Mouse (Mus musculus) CH12.LX (cell line): ENCODE results near the gene Ank3. TPM values are rescaled to one million over a fixed set of nuclear protein-coding genes. Genes with fewer than 3 reads are reported as not detected.

Experiments used
- DNase-seq: peaks from one replicate; pipeline ENCODE4 v3.0.0-alpha.2; 2013; ENCODE audit errors: extremely low read depth
- H3K27ac ChIP-seq: 2 replicates; pipeline ENCODE4 v1.5.1; 2012; ENCODE audit warnings: low read depth, mild to moderate bottlenecking, control low read depth, moderate library complexity; ENCODE audit not compliant: insufficient read depth
- H3K27me3 ChIP-seq: replicated peaks from 2 replicates; pipeline ENCODE3; 2012; ENCODE audit warnings: inconsistent platforms
- H3K36me3 ChIP-seq, 2 experiments: replicated peaks in 1 of 2; 2 replicates each; pipeline versions ENCODE3 to v1.6.1; 2012; ENCODE audit warnings: inconsistent platforms in 1 of 2, low read length in 1 of 2, mild to moderate bottlenecking in 1 of 2, mixed read lengths in 1 of 2, moderate library complexity in 1 of 2; ENCODE audit not compliant: control insufficient read depth in 1 of 2, insufficient read depth in 1 of 2
- H3K4me1 ChIP-seq, 2 experiments: 2 replicates each; pipeline ENCODE4 v1.6.1; 2012; ENCODE audit warnings: inconsistent platforms in 1 of 2, moderate library complexity in 1 of 2; ENCODE audit not compliant: insufficient read depth in 2 of 2, control insufficient read depth in 1 of 2
- H3K4me2 ChIP-seq: 2 replicates; pipeline ENCODE4 v1.6.1; 2012; ENCODE audit warnings: low read depth, mild to moderate bottlenecking, control low read depth; ENCODE audit not compliant: poor library complexity, insufficient read depth, severe bottlenecking
- H3K4me3 ChIP-seq, 3 experiments: fragments of 150-350 bp in 1 of 3; sonication (generic) in 1 of 3; replicated peaks in 1 of 3; 2 replicates each; pipeline versions ENCODE3 to v1.5.1; 2011 to 2012; ENCODE audit warnings: low read depth in 2 of 3, low read length in 2 of 3, mild to moderate bottlenecking in 2 of 3, moderate library complexity in 2 of 3, control low read depth in 1 of 3, improper control_type of control experiment in 1 of 3, inconsistent platforms in 1 of 3, mixed read lengths in 1 of 3; ENCODE audit not compliant: poor library complexity in 1 of 3
- H3K79me2 ChIP-seq: replicated peaks from 2 replicates; pipeline ENCODE4 v1.6.1; 2012; ENCODE audit warnings: mild to moderate bottlenecking, moderate library complexity; ENCODE audit not compliant: control insufficient read depth, poor library complexity, insufficient read depth, severe bottlenecking; ENCODE audit errors: extremely low read depth
- H3K9ac ChIP-seq: 2 replicates; pipeline ENCODE4 v1.6.1; 2012; ENCODE audit warnings: low read depth, mild to moderate bottlenecking, control low read depth, moderate library complexity; ENCODE audit not compliant: insufficient read depth
- H3K9me3 ChIP-seq: replicated peaks from 2 replicates; pipeline ENCODE3; 2012; ENCODE audit warnings: low read length, inconsistent platforms, mixed read lengths
- BHLHE40 ChIP-seq: IDR thresholded peaks from 2 replicates; pipeline ENCODE4 v1.6.1; 2011; ENCODE audit warnings: mild to moderate bottlenecking, low read depth, low read length, improper control_type of control experiment
- CHD2 ChIP-seq: IDR thresholded peaks from 2 replicates; pipeline ENCODE4 v1.6.1; 2011; ENCODE audit warnings: low read length, improper control_type of control experiment
- E2F4 ChIP-seq: IDR thresholded peaks from 2 replicates; pipeline ENCODE4 v1.6.1; 2011; ENCODE audit warnings: low read depth, low read length, improper control_type of control experiment; ENCODE audit not compliant: insufficient replicate concordance
- EP300 ChIP-seq: IDR thresholded peaks from 2 replicates; pipeline ENCODE4 v1.6.1; 2011; ENCODE audit warnings: low read length, improper control_type of control experiment
- ETS1 ChIP-seq: conservative IDR thresholded peaks from 2 replicates; pipeline ENCODE4 v1.6.1; 2012; ENCODE audit warnings: low read depth, mild to moderate bottlenecking, inconsistent platforms, low read length, improper control_type of control experiment, moderate library complexity
- GABPA ChIP-seq: IDR thresholded peaks from 2 replicates; pipeline ENCODE4 v1.6.1; 2012; ENCODE audit warnings: low read depth, low read length, improper control_type of control experiment, inconsistent platforms; ENCODE audit not compliant: insufficient replicate concordance
- IRF4 ChIP-seq: IDR thresholded peaks from 2 replicates; pipeline ENCODE4 v1.6.1; 2014; ENCODE audit warnings: low read depth, mild to moderate bottlenecking, inconsistent platforms, low read length, improper control_type of control experiment
- JUN ChIP-seq: IDR thresholded peaks from 2 replicates; pipeline ENCODE4 v1.6.1; 2011; ENCODE audit warnings: low read depth, mild to moderate bottlenecking, low read length, improper control_type of control experiment, moderate library complexity; ENCODE audit not compliant: insufficient read depth
- JUND ChIP-seq: conservative IDR thresholded peaks from 2 replicates; pipeline ENCODE4 v1.6.1; 2011; ENCODE audit warnings: low read depth, low read length, improper control_type of control experiment
- KAT2A ChIP-seq: IDR thresholded peaks from 2 replicates; pipeline ENCODE4 v1.6.1; 2012; ENCODE audit warnings: low read length, improper control_type of control experiment, inconsistent platforms; ENCODE audit not compliant: insufficient replicate concordance
- MAFK ChIP-seq: IDR thresholded peaks from 2 replicates; pipeline ENCODE4 v1.6.1; 2011; ENCODE audit warnings: low read length, improper control_type of control experiment; ENCODE audit not compliant: insufficient replicate concordance
- MAX ChIP-seq: IDR thresholded peaks from 2 replicates; pipeline ENCODE4 v1.6.1; 2011; ENCODE audit warnings: low read length, improper control_type of control experiment
- MAZ ChIP-seq: IDR thresholded peaks from 2 replicates; pipeline ENCODE4 v1.6.1; 2012; ENCODE audit warnings: low read depth, mild to moderate bottlenecking, inconsistent platforms, low read length, improper control_type of control experiment, moderate library complexity
- MEF2A ChIP-seq: IDR thresholded peaks from 2 replicates; pipeline ENCODE4 v1.6.1; 2014; ENCODE audit warnings: low read depth, mild to moderate bottlenecking, inconsistent platforms, low read length, improper control_type of control experiment, borderline replicate concordance
- MYC ChIP-seq: IDR thresholded peaks from 2 replicates; pipeline ENCODE4 v1.6.1; 2011; ENCODE audit warnings: low read depth, mild to moderate bottlenecking, improper control_type of control experiment, low read length
- NRF1 ChIP-seq: IDR thresholded peaks from 2 replicates; pipeline ENCODE4 v1.6.1; 2014; ENCODE audit warnings: low read depth, mild to moderate bottlenecking, inconsistent platforms, low read length, improper control_type of control experiment, moderate library complexity
- PAX5 ChIP-seq: IDR thresholded peaks from 2 replicates; pipeline ENCODE4 v1.6.1; 2012; ENCODE audit warnings: low read length, inconsistent platforms, mixed read lengths
- RAD21 ChIP-seq: IDR thresholded peaks from 2 replicates; pipeline ENCODE4 v1.6.1; 2011; ENCODE audit warnings: low read depth, mild to moderate bottlenecking, low read length, improper control_type of control experiment, moderate library complexity
- SIN3A ChIP-seq: IDR thresholded peaks from 2 replicates; pipeline ENCODE4 v1.6.1; 2012; ENCODE audit warnings: low read length, improper control_type of control experiment, inconsistent platforms
- SMC3 ChIP-seq: IDR thresholded peaks from 2 replicates; pipeline ENCODE4 v1.6.1; 2011; ENCODE audit warnings: low read depth, low read length, improper control_type of control experiment
- TBP ChIP-seq: conservative IDR thresholded peaks from 2 replicates; pipeline ENCODE4 v1.6.1; 2011; ENCODE audit warnings: low read depth, low read length, improper control_type of control experiment
- UBTF ChIP-seq: IDR thresholded peaks from 2 replicates; pipeline ENCODE4 v1.6.1; 2012; ENCODE audit warnings: low read depth, mild to moderate bottlenecking, inconsistent platforms, low read length, improper control_type of control experiment, moderate library complexity
- USF1 ChIP-seq: IDR thresholded peaks from 2 replicates; pipeline ENCODE4 v1.6.1; 2014; ENCODE audit warnings: low read depth, mild to moderate bottlenecking, inconsistent platforms, low read length, improper control_type of control experiment
- USF2 ChIP-seq: conservative IDR thresholded peaks from 2 replicates; pipeline ENCODE4 v1.6.1; 2011; ENCODE audit warnings: low read depth, low read length, improper control_type of control experiment
- ZKSCAN1 ChIP-seq: IDR thresholded peaks from 2 replicates; pipeline ENCODE4 v1.6.1; 2012; ENCODE audit warnings: low read depth, inconsistent platforms, low read length, improper control_type of control experiment, borderline replicate concordance
- ZNF384 ChIP-seq: IDR thresholded peaks from 2 replicates; pipeline ENCODE4 v1.6.1; 2012; ENCODE audit warnings: low read depth, low read length, improper control_type of control experiment, inconsistent platforms
- dilution Hi-C: fragments of 300-500 bp; cut with MboI; formaldehyde crosslinking; loops from 2 replicates; pipeline ENCODE4 v1.14.3; 2020; ENCODE audit warnings: low sequenced_read_pairs; ENCODE audit not compliant: extremely low pct_unique_long_range_greater_than_20kb, extremely low pct_ligation_motif_present
- in situ Hi-C: fragments of 300-500 bp; cut with MboI; formaldehyde crosslinking; loops from 3 replicates; pipeline ENCODE4 v1.14.3; 2019; ENCODE audit warnings: low sequenced_read_pairs, low pct_ligation_motif_present, low pct_unique_long_range_greater_than_20kb, mixed read lengths
- polyA plus RNA-seq: library from polyadenylated mRNA; unstranded; fragments of >175 nt; gene quantifications from 2 replicates; pipeline ENCODE4 v1.2.1, GENCODE M21; 2012; ENCODE audit warnings: low read depth; ENCODE audit not compliant: insufficient read length
- total RNA-seq, 2 experiments: library from RNA; depleted of rRNA; stranded (reverse); fragments of 300-350 nt in 1 of 2; fragments of >200 nt in 1 of 2; gene quantifications; 2 replicates each; pipeline ENCODE4 v1.2.3; 2012 to 2014

Gene Ank3
- total and polyA plus RNA-seq, 3 experiments = 4.7 to 8.3 (median 6.2) TPM

DNA sequence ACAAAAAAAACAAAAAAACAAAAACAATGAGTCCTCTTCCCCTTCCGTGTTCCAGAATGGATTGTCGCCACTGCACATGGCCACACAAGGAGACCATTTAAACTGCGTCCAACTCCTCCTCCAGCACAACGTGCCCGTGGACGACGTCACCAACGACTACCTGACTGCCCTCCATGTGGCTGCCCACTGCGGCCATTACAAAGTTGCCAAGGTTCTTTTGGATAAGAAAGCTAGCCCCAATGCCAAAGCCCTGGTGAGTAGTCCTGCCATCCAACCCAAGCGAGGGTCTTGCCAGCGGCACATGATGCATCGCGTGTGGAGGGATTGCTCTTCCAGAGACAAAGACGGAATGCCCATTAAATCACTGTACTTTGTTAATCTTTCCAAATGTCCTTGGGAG lies 472.4 kb downstream of the Ank3 start:
- peaks cover 0 to 17% of the 10 kb centered on the region in 2 experiments; a peak in 2 of 4 replicates for H3K4me1 ChIP-seq
- DNase-seq = no peak
- dilution Hi-C loops = no loop called here
- in situ Hi-C loops = no loop called here
- H3K27me3 ChIP-seq = no peaks in the 10 kb centered on the region
- no peaks in the 10 kb centered on the region for H3K79me2 ChIP-seq
- H3K4me3 ChIP-seq = no peak overlapping the region
- no peak overlapping the region for H3K9ac ChIP-seq
- TF ChIP-seq RAD21 = no peak
- H3K27ac ChIP-seq = no peak overlapping the region
- H3K36me3 ChIP-seq = peaks cover 0 to 35% of the 10 kb centered on the region in 2 experiments
- no peak overlapping the region for H3K4me2 ChIP-seq
- H3K9me3 ChIP-seq = no peaks in the 10 kb centered on the region

DNA sequence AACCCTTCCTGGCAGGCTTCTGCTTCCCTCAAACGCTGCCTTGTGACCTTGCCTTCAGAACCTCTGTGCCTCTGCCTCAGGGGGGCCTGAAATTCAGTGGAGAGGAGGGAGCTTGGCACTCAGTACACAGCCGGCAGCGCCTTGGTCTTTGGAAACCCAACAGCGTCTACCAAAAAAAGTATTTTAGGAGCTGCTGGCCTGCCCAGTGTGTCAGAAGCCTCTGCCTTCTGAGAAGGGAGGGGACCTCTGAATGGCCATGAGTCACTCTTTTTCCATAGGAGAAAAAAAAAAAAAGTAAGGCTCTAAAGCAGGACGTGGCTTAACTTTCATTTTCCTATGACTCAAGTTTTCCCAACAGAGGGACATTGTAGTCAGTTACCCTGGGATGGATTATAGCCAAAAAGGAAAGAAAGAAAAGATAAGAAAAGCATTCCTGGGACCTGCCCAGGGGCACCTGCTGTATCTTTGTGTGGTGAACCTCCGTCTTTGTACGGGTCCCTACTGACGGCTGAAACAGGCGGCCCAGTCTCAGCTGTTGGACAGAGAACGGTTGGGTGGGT lies 473.7 kb downstream of the Ank3 start:
- Histone ChIP-seq H3K4me2 (peak overlapping the region; percentile 70), H3K9ac (peak overlapping the region; percentile 15; the same call in 1 of the 2 replicates)

DNA sequence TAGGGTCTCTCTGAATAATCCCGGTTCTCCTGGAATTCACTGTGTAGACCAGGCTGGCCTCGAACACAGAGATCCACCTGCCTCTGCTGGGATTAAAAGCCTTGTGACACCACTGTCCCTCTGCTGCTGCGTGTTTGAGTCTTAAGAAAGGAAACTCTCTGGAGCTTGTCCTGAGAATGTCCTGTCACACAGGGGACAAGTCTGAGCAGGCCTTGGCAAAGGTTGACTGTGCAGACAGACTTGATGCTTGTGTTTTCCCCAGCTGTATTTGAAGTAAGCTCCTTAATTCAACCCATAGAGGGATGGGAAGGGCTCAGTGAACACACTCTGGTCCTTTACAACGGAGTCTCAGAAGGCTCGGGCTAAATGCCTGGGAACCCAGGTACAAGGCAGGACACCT lies 474.3 kb downstream of the Ank3 start:
- H3K27ac ChIP-seq = no peak overlapping the region
- no peaks in the 10 kb centered on the region for H3K9me3 ChIP-seq
- dilution Hi-C loops = no loop called here
- H3K4me1 ChIP-seq = peaks cover 0 to 17% of the 10 kb centered on the region in 2 experiments; a peak in 2 of 4 replicates
- no peaks in the 10 kb centered on the region for H3K79me2 ChIP-seq
- DNase-seq = peak; percentile 23
- 0 out of 2 replicates have a peak overlapping the region, but pooled peaks have one; percentile 14 for H3K9ac ChIP-seq
- no peak overlapping the region for H3K4me3 ChIP-seq
- H3K4me2 ChIP-seq = peak overlapping the region; percentile 70
- in situ Hi-C loops = no loop called here
- no peaks in the 10 kb centered on the region for H3K27me3 ChIP-seq
- peaks cover 0 to 33% of the 10 kb centered on the region in 2 experiments for H3K36me3 ChIP-seq
- TF ChIP-seq USF2 (no peak), MEF2A (0 out of 2 replicates have a peak, but pooled peaks have one; percentile 17), E2F4 (no peak), RAD21 (no peak), MAFK (no peak), MAX (0 out of 2 replicates have a peak, but pooled peaks have one; percentile 30), KAT2A (no peak), JUN (no peak), ZKSCAN1 (no peak), CHD2 (peak; percentile 43; the same call in 1 of the 2 replicates), USF1 (no peak), EP300 (peak; percentile 52; the same call in 1 of the 2 replicates), PAX5 (no peak), TBP (no peak), ZNF384 (no peak), UBTF (no peak), MYC (no peak)

More for the DNA sequence above, 473.7 kb downstream of the Ank3 start:
- no peaks in the 10 kb centered on the region for H3K27me3 ChIP-seq
- TF ChIP-seq MAFK = 0 out of 2 replicates have a peak, but pooled peaks have one; percentile 13
- TF ChIP-seq JUND = peak; percentile 88
- no peak for TF ChIP-seq BHLHE40
- peak; percentile 13; the same call in 1 of the 2 replicates for TF ChIP-seq SMC3
- TF ChIP-seq UBTF = no peak
- no peak for TF ChIP-seq USF1
- peak; percentile 82 for TF ChIP-seq ETS1
- TF ChIP-seq MAZ = peak; percentile 74; the same call in 1 of the 2 replicates
- TF ChIP-seq GABPA = no peak
- peak; percentile 18; the same call in 1 of the 2 replicates for TF ChIP-seq SIN3A
- peak; percentile 97 for TF ChIP-seq ZNF384
- no peak for TF ChIP-seq NRF1
- peak; percentile 93 for TF ChIP-seq JUN
- TF ChIP-seq MAX = no peak
- TF ChIP-seq EP300 = peak; percentile 90
- peak; percentile 37; the same call in 1 of the 2 replicates for TF ChIP-seq MYC
- TF ChIP-seq MEF2A = peak; percentile 50; the same call in 1 of the 2 replicates
- TF ChIP-seq IRF4 = peak; percentile 64; the same call in 1 of the 2 replicates
- TF ChIP-seq, all 38 proteins: peak for 12
- in situ Hi-C loops = no loop called here
- no peak overlapping the region for H3K4me3 ChIP-seq
- peaks cover 0 to 17% of the 10 kb centered on the region in 2 experiments; a peak in 2 of 4 replicates for H3K4me1 ChIP-seq
- H3K36me3 ChIP-seq = peaks cover 0 to 35% of the 10 kb centered on the region in 2 experiments
- H3K27ac ChIP-seq = no peak overlapping the region
- dilution Hi-C loops = no loop called here
- DNase-seq = peak; percentile 56
- H3K79me2 ChIP-seq = no peaks in the 10 kb centered on the region
- H3K9me3 ChIP-seq = no peaks in the 10 kb centered on the region
